Mouse (Mus musculus) liver, adult 10 weeks (tissue): ENCODE data around the gene Cd63. TPM values are rescaled to one million over a fixed set of nuclear protein-coding genes. Genes with fewer than 3 reads are reported as not detected.

Source experiments
- polyA plus RNA-seq: library from polyadenylated mRNA; stranded (reverse); fragments of 350-450 nt; fragmentation: Illumina TruSeq; extraction: RNeasy Lipid Tissue Mini Kit (QIAGEN cat#74804); gene quantifications from one replicate; pipeline ENCODE4 v1.2.3, GENCODE M21; 2014; ENCODE audit warnings: low read depth, low replicate concordance

Gene Cd63
- polyA plus RNA-seq, result 7.7 TPM

GRCm38 (mm10) chr10:128900698-128901097 is at the start of gene Cd63:
TSS of gene Cd63 (plus strand) at chr10:128900989.

GRCm38 (mm10) chr10:128891296-128892094 is 9.3 kb upstream of the Cd63 start, which contains the start of gene Gdf11:
TSS of gene Gdf11 (minus strand) at chr10:128891718.

GRCm38 (mm10) chr10:128922822-128923012 is 21.9 kb downstream of the Cd63 start, which contains the start of gene Rdh5:
TSS of gene Rdh5 (minus strand) at chr10:128922888.

GRCm38 (mm10) chr10:128923935-128924334 is 23.1 kb downstream of the Cd63 start, which contains the start of gene Bloc1s1:
TSS of gene Bloc1s1 (minus strand) at chr10:128924035.

GRCm38 (mm10) chr10:128933574-128933973 is 32.8 kb downstream of the Cd63 start, which contains the start of gene Itga7:
TSS of gene Itga7 (plus strand) at chr10:128933818.

GRCm38 (mm10) chr10:128960590-128961584 is 60.1 kb downstream of the Cd63 start, which contains the start of gene Mettl7b:
TSS of gene Mettl7b (minus strand) at chr10:128960988.

Other genes starting within 250 kb of the Cd63 start
- gene Suox, start 226.9 kb upstream of the Cd63 start, polyA plus RNA-seq, result 75.1 TPM
- gene Rab5b, start 204.7 kb upstream of the Cd63 start, polyA plus RNA-seq, result 81.8 TPM
- gene Pmel, start 196.8 kb upstream of the Cd63 start, polyA plus RNA-seq, result not detected
- gene Cdk2, start 196.0 kb upstream of the Cd63 start, polyA plus RNA-seq, result 5.6 TPM
- gene Dgka, start 156.1 kb upstream of the Cd63 start, polyA plus RNA-seq, result 5.1 TPM
- 2.5 TPM for gene Pym1, start 153.1 kb upstream of the Cd63 start, polyA plus RNA-seq
- 56.0 TPM for gene Mmp19, start 110.1 kb upstream of the Cd63 start, polyA plus RNA-seq
- gene Dnajc14, start 96.9 kb upstream of the Cd63 start, polyA plus RNA-seq, result 19.5 TPM
- gene Tmem198b, start 96.6 kb upstream of the Cd63 start, polyA plus RNA-seq, result 2.1 TPM
- gene Sarnp, start 83.7 kb upstream of the Cd63 start, polyA plus RNA-seq, result 153 TPM
- gene Ormdl2, start 79.3 kb upstream of the Cd63 start, polyA plus RNA-seq, result 126 TPM
- not detected for gene Gdf11, start 9.3 kb upstream of the Cd63 start, polyA plus RNA-seq
- 7.7 TPM for gene Rdh5, start 21.9 kb downstream of the Cd63 start, polyA plus RNA-seq
- gene Bloc1s1, start 23.0 kb downstream of the Cd63 start, polyA plus RNA-seq, result 15.0 TPM
- 0.69 TPM for gene Itga7, start 32.8 kb downstream of the Cd63 start, polyA plus RNA-seq
- gene Mettl7b, start 60.0 kb downstream of the Cd63 start, polyA plus RNA-seq, result 198 TPM
- not detected for gene Olfr9, start 88.4 kb downstream of the Cd63 start, polyA plus RNA-seq
- not detected for gene Olfr763, start 109.8 kb downstream of the Cd63 start, polyA plus RNA-seq
- gene Olfr764-ps1, start 138.9 kb downstream of the Cd63 start, polyA plus RNA-seq, result not detected
- gene Olfr765, start 149.0 kb downstream of the Cd63 start, polyA plus RNA-seq, result not detected
- gene Olfr766-ps1, start 168.0 kb downstream of the Cd63 start, polyA plus RNA-seq, result not detected
- not detected for gene Olfr767, start 181.9 kb downstream of the Cd63 start, polyA plus RNA-seq
- not detected for gene Olfr768, start 198.4 kb downstream of the Cd63 start, polyA plus RNA-seq
- gene Olfr769, start 216.9 kb downstream of the Cd63 start, polyA plus RNA-seq, result not detected
- gene Olfr770, start 238.0 kb downstream of the Cd63 start, polyA plus RNA-seq, result not detected